Mouse (Mus musculus): ENCODE data around the gene Esf1.
"Not testable (repeated sequence)": the region's sequence is repeated elsewhere in the genome, so short reads cannot be mapped to it uniquely, and the experiment has no call there.

DNA sequence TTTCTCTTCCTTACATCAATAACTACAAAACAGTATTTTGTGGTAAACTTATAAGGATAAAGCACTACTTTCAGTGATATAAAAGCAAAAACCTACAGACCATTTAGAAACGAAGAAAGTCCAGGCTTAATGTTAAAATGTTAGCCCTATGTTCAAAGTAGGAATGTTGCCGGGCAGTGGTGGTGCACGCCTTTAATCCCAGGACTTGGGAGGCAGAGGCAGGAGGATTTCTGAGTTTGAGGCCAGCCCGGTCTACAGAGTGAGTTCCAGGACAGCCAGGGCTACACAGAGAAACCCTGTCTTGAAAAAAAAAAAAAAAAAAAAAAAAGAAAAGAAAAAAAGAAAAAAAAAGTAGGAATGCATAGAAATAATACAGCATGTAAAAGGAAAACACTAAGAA lies 18.6 kb downstream of the Esf1 start, which contains the start of gene Gm17374:
- not testable (repeated sequence) for TF ChIP-seq CTCF (IDR thresholded peaks at IDR 0.05; ENCODE audit: insufficient read depth, low read length); POLR2A (IDR thresholded peaks at IDR 0.05; ENCODE audit: borderline replicate concordance, extremely low read depth, low read depth, low read length)
